In the genomic region with DNA sequence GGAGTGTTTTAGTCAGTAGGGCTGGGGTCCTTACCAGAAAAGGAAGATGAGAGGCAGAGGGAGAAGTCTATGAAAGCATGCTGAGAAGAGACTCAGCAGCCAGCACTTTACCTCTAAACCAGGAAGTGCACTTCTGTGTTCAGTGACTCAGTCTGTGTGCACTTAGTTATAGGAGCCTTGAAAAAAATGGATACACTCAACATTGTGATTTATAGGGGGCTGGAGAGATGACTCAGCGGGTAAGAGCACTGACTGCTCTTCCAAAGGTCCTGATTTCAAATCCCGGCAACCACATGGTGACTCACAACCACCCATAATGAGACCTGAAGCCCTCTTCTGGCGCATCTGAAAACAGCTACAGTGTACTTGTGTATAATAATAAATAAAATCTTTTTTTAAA, we compare ENCODE assay signal across 22 mouse cellular contexts.
DNase-seq lines count a peak whose midpoint lies in the region; ATAC-seq and TF ChIP-seq lines count a peak whose summit lies in the region.
"Had no signal": no experiment of that assay in that cellular context is flagged by ENCODE, and none has a peak within 500 bp of the region (broad histone marks: within the 10 kb centered on the region; RNA-seq: fewer than 3 reads in every experiment).

No protein-coding gene starts in this region.

- DNase-seq in layer of hippocampus, adult 2 months (ENCODE audit: low spot score in 2 of 2), result no peak
- no peak for DNase-seq in layer of hippocampus, postnatal 36 days
- DNase-seq in NIH3T3 (ENCODE audit: low read depth), result peak; percentile 86
- peak; percentile 55 to 68 for DNase-seq in adrenal gland, postnatal 36 days
- DNase-seq in thymus, adult 2 months, result no peak
- DNase-seq in liver, embryonic 11.5 days (ENCODE audit: low spot score), result no peak
- DNase-seq in kidney, postnatal 10 days, result no peak
- DNase-seq: cerebellum, adult 2 months; cerebellum, postnatal 25 days; embryo, embryonic 11 days; gastrocnemius, postnatal 10 days; heart, adult 11 months; left cerebral cortex, postnatal 4 days; liver; right cerebral cortex, adult 18-20 months had no signal

- H3K4me3 ChIP-seq in layer of hippocampus, adult 2 months, result no peak overlapping the region
- H3K4me3 ChIP-seq in thymus, adult 2 months (ENCODE audit: control insufficient read depth, insufficient read depth, low read length), result no peak overlapping the region
- H3K4me3 ChIP-seq in liver, embryonic 11.5 days (ENCODE audit: low read depth, low read length), result no peak overlapping the region
- H3K4me3 ChIP-seq: embryonic facial prominence, embryonic 13.5 days; forebrain, embryonic 13.5 days; hindbrain, embryonic 15.5 days; midbrain, embryonic 15.5 days had no signal

- H3K27ac ChIP-seq in layer of hippocampus, adult 2 months, result no peak overlapping the region
- H3K27ac ChIP-seq in thymus, adult 2 months (ENCODE audit: control insufficient read depth, insufficient read depth, low read length), result no peak overlapping the region
- H3K27ac ChIP-seq in liver, embryonic 11.5 days (ENCODE audit: low read depth, low read length), result no peak overlapping the region
- H3K27ac ChIP-seq: embryonic facial prominence, embryonic 13.5 days; forebrain, embryonic 13.5 days; hindbrain, embryonic 15.5 days; macrophage; midbrain, embryonic 15.5 days had no signal

- no peak for TF ChIP-seq POLR2A in thymus, adult 2 months (IDR thresholded peaks at IDR 0.05; ENCODE audit: control insufficient read depth, extremely low read depth, insufficient read depth, low read length, poor library complexity)

- H3K36me3 ChIP-seq in thymus, adult 2 months (ENCODE audit: control insufficient read depth, insufficient read depth, low read length), result no peaks in the 10 kb centered on the region
- no peaks in the 10 kb centered on the region for H3K36me3 ChIP-seq in liver, embryonic 11.5 days (ENCODE audit: control insufficient read depth, insufficient read depth, low read length)
- H3K36me3 ChIP-seq: embryonic facial prominence, embryonic 13.5 days; hindbrain, embryonic 15.5 days; midbrain, embryonic 15.5 days had no signal

- no peak overlapping the region for H3K9ac ChIP-seq in liver, embryonic 11.5 days (ENCODE audit: low read depth, low read length)
- H3K9ac ChIP-seq: embryonic facial prominence, embryonic 13.5 days; forebrain, embryonic 13.5 days; hindbrain, embryonic 15.5 days; midbrain, embryonic 15.5 days had no signal

- no peak overlapping the region for H3K4me2 ChIP-seq in liver, embryonic 11.5 days
- H3K4me2 ChIP-seq: embryonic facial prominence, embryonic 13.5 days; forebrain, embryonic 13.5 days; heart, embryonic 11.5 days; hindbrain, embryonic 15.5 days; midbrain, embryonic 15.5 days had no signal

- no peaks in the 10 kb centered on the region for H3K9me3 ChIP-seq in liver, embryonic 11.5 days (ENCODE audit: control insufficient read depth, low read length)
- H3K9me3 ChIP-seq: embryonic facial prominence, embryonic 13.5 days; forebrain, embryonic 13.5 days; hindbrain, embryonic 15.5 days; midbrain, embryonic 15.5 days had no signal

- H3K4me1 ChIP-seq in thymus, adult 2 months (replicated peaks; ENCODE audit: control insufficient read depth, insufficient read depth, low read length), result peaks cover 5% of the 10 kb centered on the region
- no peaks in the 10 kb centered on the region for H3K4me1 ChIP-seq in liver, embryonic 11.5 days (replicated peaks; ENCODE audit: control insufficient read depth, insufficient read depth, low read length)
- H3K4me1 ChIP-seq: forebrain, embryonic 13.5 days; hindbrain, embryonic 15.5 days; midbrain, embryonic 15.5 days had no signal

- TF ChIP-seq CTCF in layer of hippocampus, adult 2 months (conservative IDR thresholded peaks at IDR 0.05), result 0 out of 2 replicates have a peak, but pooled peaks have one; percentile 6
- no peak for TF ChIP-seq CTCF in thymus, adult 2 months (IDR thresholded peaks at IDR 0.05; ENCODE audit: borderline replicate concordance, control insufficient read depth, extremely low read depth, insufficient read depth, low read length, poor library complexity)

- no peak for ATAC-seq in liver, embryonic 11.5 days (replicated peaks; ENCODE audit: low FRiP score)
- ATAC-seq: CD4-positive, CD25-positive, alpha-beta regulatory T cell, adult 4 months; forebrain, embryonic 13.5 days; midbrain, embryonic 15.5 days had no signal

- whole genome bisulfite sequencing in thymus, adult 2 months, result 93% methylated on average over 3 of the region's 3 CpGs
- WGBS in liver, embryonic 11.5 days, result 86% methylated on average over 3 of the region's 3 CpGs

- no peaks in the 10 kb centered on the region for H3K27me3 ChIP-seq in thymus, adult 2 months (ENCODE audit: control insufficient read depth, insufficient read depth, low read length)
- no peaks in the 10 kb centered on the region for H3K27me3 ChIP-seq in liver, embryonic 11.5 days (replicated peaks; ENCODE audit: control insufficient read depth, insufficient read depth, low read length)
- H3K27me3 ChIP-seq: embryonic facial prominence, embryonic 13.5 days; forebrain, embryonic 13.5 days; hindbrain, embryonic 15.5 days; midbrain, embryonic 15.5 days had no signal

Comparison
In these comparisons a context has a peak if more than half of its experiments do, and no peak if none do; other contexts are left out.
1. DNase-seq: peak in NIH3T3 (single experiment) and adrenal gland, postnatal 36 days (2 of 2); none in layer of hippocampus, adult 2 months (0 of 2), layer of hippocampus, postnatal 36 days (0 of 2), thymus, adult 2 months (single experiment), liver, embryonic 11.5 days (single experiment) and kidney, postnatal 10 days (single experiment).